Mouse (Mus musculus): ENCODE measurements around the gene Jak2. TPM values are rescaled to one million over a fixed set of nuclear protein-coding genes. Genes with fewer than 3 reads are reported as not detected.

Gene Jak2
- total RNA-seq, 2 experiments from 2014 or later: 17.8 to 18.0 TPM

Other genes starting within 250 kb of the Jak2 start
- 10 to 100 TPM; 73.8 to 77.5 TPM for gene Ak3, start 203.9 kb upstream of the Jak2 start, total RNA-seq (2021)
- 1 to 10 TPM; 7.5 to 7.7 TPM for gene Rcl1, start 150.5 kb upstream of the Jak2 start, total RNA-seq (2021)
- gene Insl6, start 73.5 kb downstream of the Jak2 start, total RNA-seq (2021): under 1 TPM; 0.41 to 0.81 TPM
- gene Rln1, start 82.8 kb downstream of the Jak2 start, total RNA-seq (2021): under 1 TPM in 1 of 2 experiments, not detected in 1; 0.50 TPM
- 10 to 100 TPM; 29.8 to 30.6 TPM for gene Plgrkt, start 115.6 kb downstream of the Jak2 start, total RNA-seq (2021)
- gene Cd274, start 115.6 kb downstream of the Jak2 start, total RNA-seq (2021): under 1 TPM; 0.60 to 0.65 TPM
- not detected for gene Pdcd1lg2, start 159.1 kb downstream of the Jak2 start, total RNA-seq (2021)